Mouse (Mus musculus): ENCODE measurements around the gene Plcd1. TPM values are rescaled to one million over a fixed set of nuclear protein-coding genes. Genes with fewer than 3 reads are reported as not detected.

Plcd1 gene
- total and polyA plus RNA-seq, 3 experiments, result 0.36 TPM; not detected in 2

DNA sequence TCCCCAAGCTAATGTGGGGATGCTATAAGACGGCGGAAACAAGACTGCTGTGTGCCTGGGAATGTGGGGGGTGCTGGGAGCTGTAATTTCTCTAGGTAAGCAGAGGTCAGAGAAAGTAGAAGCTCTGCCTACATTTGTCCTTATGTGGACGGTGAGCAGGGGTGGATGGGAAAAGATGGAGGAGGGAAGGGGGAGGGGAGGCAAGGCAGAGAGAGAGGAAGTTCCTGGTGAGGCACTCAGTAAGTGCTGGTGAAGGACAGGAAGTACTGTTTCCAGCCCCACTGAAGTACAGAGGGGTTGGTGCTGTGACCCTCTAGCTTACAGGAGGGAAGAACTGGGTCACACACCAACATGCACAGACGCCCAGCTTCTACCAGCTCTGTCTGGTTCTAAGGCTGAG, 29.0 kb downstream of the Plcd1 start:
- Histone ChIP-seq H3K79me2 (ENCODE audit: control insufficient read depth, insufficient read depth, low read length, poor library complexity) (no peaks in the 10 kb centered on the region), H3K36me3 (ENCODE audit: control insufficient read depth in 1 of 2, insufficient read depth in 2 of 2, low read length in 2 of 2) (peaks cover 0 to 4% of the 10 kb centered on the region in 2 experiments; a peak in 2 of 4 replicates), H3K4me1 (ENCODE audit: control insufficient read depth in 1 of 2, insufficient read depth in 2 of 2, low read length in 2 of 2) (peaks cover 0 to 20% of the 10 kb centered on the region in 2 experiments), H3K9me3 (replicated peaks; ENCODE audit: insufficient read depth, low read length) (no peaks in the 10 kb centered on the region), H3K27ac (ENCODE audit: control insufficient read depth, low read depth, low read length) (peak overlapping the region; percentile 60), H3K27me3 (ENCODE audit: control insufficient read depth in 1 of 2, insufficient read depth in 2 of 2, low read length in 2 of 2) (no peaks in the 10 kb centered on the region), H3K9ac (ENCODE audit: control insufficient read depth, low read depth, low read length, poor library complexity, severe bottlenecking) (peak overlapping the region; percentile 50), H3K4me3 (ENCODE audit: control insufficient read depth in 1 of 2, insufficient read depth in 1 of 2, low read depth in 2 of 2, low read length in 2 of 2) (peak overlapping the region; percentile 76 to 85)
- TF ChIP-seq UBTF (IDR thresholded peaks at IDR 0.05; ENCODE audit: borderline replicate concordance, insufficient read depth, low read depth, low read length) (no peak), MEF2A (IDR thresholded peaks at IDR 0.05; ENCODE audit: extremely low read depth, insufficient replicate concordance, low read depth, low read length, poor library complexity, severe bottlenecking) (no peak), ZKSCAN1 (IDR thresholded peaks at IDR 0.05; ENCODE audit: low read depth, low read length) (no peak), RCOR1 (IDR thresholded peaks at IDR 0.05; ENCODE audit: low read depth, low read length) (no peak), ELF1 (IDR thresholded peaks at IDR 0.05; ENCODE audit: low read depth, low read length) (peak; percentile 71), TBP (IDR thresholded peaks at IDR 0.05; ENCODE audit: low read depth, low read length) (peak; percentile 42; the same call in 1 of the 2 replicates), HCFC1 (IDR thresholded peaks at IDR 0.05; ENCODE audit: low read depth, low read length) (peak; percentile 64; the same call in 1 of the 2 replicates), TCF12 (IDR thresholded peaks at IDR 0.05; ENCODE audit: low read depth, low read length) (no peak), EP300 (IDR thresholded peaks at IDR 0.05; ENCODE audit: low read depth in 1 of 2, low read length in 2 of 2) (no peak), SMC3 (IDR thresholded peaks at IDR 0.05; ENCODE audit: low read depth, low read length) (0 out of 2 replicates have a peak, but pooled peaks have one; percentile 2), MAZ (IDR thresholded peaks at IDR 0.05; ENCODE audit: low read depth, low read length) (no peak), NELFE (IDR thresholded peaks at IDR 0.05; ENCODE audit: low read depth, low read length) (peak; percentile 49), BHLHE40 (IDR thresholded peaks at IDR 0.05; ENCODE audit: borderline replicate concordance, low read depth, low read length) (no peak), POLR2A (IDR thresholded peaks at IDR 0.05; ENCODE audit: control insufficient read depth in 1 of 2, insufficient read depth in 1 of 2, low read depth in 1 of 2, low read length in 2 of 2, poor library complexity in 1 of 2) (peak in 1 of 2 experiments; percentile 40; a peak in 2 of 4 replicates)
- DNase-seq (ENCODE audit: low read depth, low spot score), result peak; percentile 81

DNA sequence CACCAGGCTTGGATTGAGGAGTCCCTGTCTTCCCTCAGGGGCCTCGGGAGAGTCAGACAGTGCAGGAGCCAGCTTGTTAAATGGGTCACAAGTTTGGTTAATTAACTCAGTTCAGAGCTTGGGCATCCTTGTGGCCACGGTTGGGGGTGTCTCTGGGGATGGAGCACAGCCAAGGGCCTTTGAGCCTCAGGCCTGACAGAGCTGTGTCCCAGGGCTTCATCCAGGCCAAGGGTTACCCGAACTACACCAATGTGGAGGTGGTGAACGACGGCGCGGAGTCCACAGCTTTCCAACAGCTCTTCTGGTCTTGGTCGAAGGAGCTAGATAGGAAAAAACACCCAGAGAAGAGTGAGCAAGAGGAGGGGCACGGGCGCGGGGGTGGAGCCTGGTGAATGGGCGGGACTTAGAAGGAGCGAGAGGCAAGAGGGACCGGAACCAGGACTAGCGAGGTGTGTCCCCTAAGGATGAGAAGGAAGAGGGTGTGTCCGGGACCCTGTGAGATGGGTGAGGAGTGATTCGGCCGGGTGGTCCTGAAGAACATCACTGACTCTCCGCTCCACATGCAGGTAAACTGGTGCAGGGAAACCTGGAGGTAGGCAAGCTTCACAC, 30.2 kb downstream of the Plcd1 start:
- H3K27ac ChIP-seq (ENCODE audit: control insufficient read depth, low read depth, low read length), result peak overlapping the region; percentile 32
- H3K4me1 ChIP-seq (ENCODE audit: control insufficient read depth in 1 of 2, insufficient read depth in 2 of 2, low read length in 2 of 2), result peaks cover 0 to 20% of the 10 kb centered on the region in 2 experiments
- no peaks in the 10 kb centered on the region for H3K27me3 ChIP-seq (ENCODE audit: control insufficient read depth in 1 of 2, insufficient read depth in 2 of 2, low read length in 2 of 2)
- TF ChIP-seq HCFC1 (IDR thresholded peaks at IDR 0.05; ENCODE audit: low read depth, low read length), result peak; percentile 42; the same call in 1 of the 2 replicates
- TF ChIP-seq ELF1 (IDR thresholded peaks at IDR 0.05; ENCODE audit: low read depth, low read length), result 0 out of 2 replicates have a peak, but pooled peaks have one; percentile 40
- TF ChIP-seq POLR2A (IDR thresholded peaks at IDR 0.05; ENCODE audit: control insufficient read depth in 1 of 2, insufficient read depth in 1 of 2, low read depth in 1 of 2, low read length in 2 of 2, poor library complexity in 1 of 2), result peak in 1 of 2 experiments; percentile 60; a peak in 2 of 4 replicates
- TF ChIP-seq ZMIZ1 (IDR thresholded peaks at IDR 0.05; ENCODE audit: low read depth, low read length), result 0 out of 2 replicates have a peak, but pooled peaks have one; percentile 17
- TF ChIP-seq E2F4 (IDR thresholded peaks at IDR 0.05; ENCODE audit: borderline replicate concordance, low read depth, low read length), result no peak
- peak; percentile 32; the same call in 1 of the 2 replicates for TF ChIP-seq NELFE (IDR thresholded peaks at IDR 0.05; ENCODE audit: low read depth, low read length)
- DNase-seq (ENCODE audit: low read depth, low spot score), result peak; percentile 91
- peak overlapping the region; percentile 76 to 85 for H3K4me3 ChIP-seq (ENCODE audit: control insufficient read depth in 1 of 2, insufficient read depth in 1 of 2, low read depth in 2 of 2, low read length in 2 of 2)
- peaks cover 0 to 4% of the 10 kb centered on the region in 2 experiments; a peak in 2 of 4 replicates for H3K36me3 ChIP-seq (ENCODE audit: control insufficient read depth in 1 of 2, insufficient read depth in 2 of 2, low read length in 2 of 2)
- H3K9ac ChIP-seq (ENCODE audit: control insufficient read depth, low read depth, low read length, poor library complexity, severe bottlenecking), result peak overlapping the region; percentile 48
- H3K79me2 ChIP-seq (ENCODE audit: control insufficient read depth, insufficient read depth, low read length, poor library complexity), result no peaks in the 10 kb centered on the region
- no peaks in the 10 kb centered on the region for H3K9me3 ChIP-seq (replicated peaks; ENCODE audit: insufficient read depth, low read length)

Data from MEL (cell line).